ENCODE assay signal across 8 mouse cellular contexts in genomic region chr8:49829345-49829744, GRCm38 (mm10).
DNase-seq lines count a peak whose midpoint lies in the region; ATAC-seq and TF ChIP-seq lines count a peak whose summit lies in the region.

No protein-coding gene starts in this region.

- H3K4me2 ChIP-seq in kidney, embryonic 16.5 days (replicated peaks; ENCODE audit: low read depth, low read length), result no peak overlapping the region
- no peak overlapping the region for H3K4me2 ChIP-seq in hindbrain, embryonic 14.5 days (replicated peaks)

- no peaks in the 10 kb centered on the region for H3K27me3 ChIP-seq in kidney, embryonic 16.5 days (ENCODE audit: insufficient read depth, low read length)
- H3K27me3 ChIP-seq in hindbrain, embryonic 14.5 days (ENCODE audit: control insufficient read depth, insufficient read depth, low read length), result no peaks in the 10 kb centered on the region

- no peak for TF ChIP-seq POLR2A in cortical plate, adult 2 months (IDR thresholded peaks at IDR 0.05; ENCODE audit: extremely low read depth, insufficient read depth, low read length)

- no peak overlapping the region for H3K27ac ChIP-seq in kidney, embryonic 16.5 days (ENCODE audit: low read length)
- H3K27ac ChIP-seq in cortical plate, adult 2 months (ENCODE audit: insufficient read depth, low read length), result no peak overlapping the region
- H3K27ac ChIP-seq in hindbrain, embryonic 14.5 days, result no peak overlapping the region

- 8% methylated on average over 2 of the region's 2 CpGs for WGBS in kidney, embryonic 16.5 days
- 22% methylated on average over 2 of the region's 2 CpGs for WGBS in hindbrain, embryonic 14.5 days

- no peak for ATAC-seq in kidney, embryonic 16.5 days (ENCODE audit: low FRiP score, low TSS enrichment)
- ATAC-seq in hindbrain, embryonic 14.5 days (ENCODE audit: low FRiP score), result no peak

- intact Hi-C loops in left cerebral cortex, postnatal 25 days (cut with DNase I), result loop anchor here (2.0 to 10.0 kb wide), 2 partner anchors 1609 to 1805 kb away; no protein-coding TSS in a partner anchor

- no peak overlapping the region for H3K9ac ChIP-seq in kidney, embryonic 16.5 days (replicated peaks; ENCODE audit: low read length)
- H3K9ac ChIP-seq in hindbrain, embryonic 14.5 days, result no peak overlapping the region

- no peaks in the 10 kb centered on the region for H3K4me1 ChIP-seq in kidney, embryonic 16.5 days (ENCODE audit: insufficient read depth, low read length)
- no peaks in the 10 kb centered on the region for H3K4me1 ChIP-seq in cortical plate, adult 2 months (ENCODE audit: control insufficient read depth, insufficient read depth, low read length)
- H3K4me1 ChIP-seq in hindbrain, embryonic 14.5 days (replicated peaks; ENCODE audit: control insufficient read depth, insufficient read depth, low read length), result 0 out of 2 replicates have a peak, but pooled peaks cover 4% of the 10 kb centered on the region

- no peaks in the 10 kb centered on the region for H3K9me3 ChIP-seq in kidney, embryonic 16.5 days (ENCODE audit: low read length)
- no peaks in the 10 kb centered on the region for H3K9me3 ChIP-seq in hindbrain, embryonic 14.5 days (ENCODE audit: control insufficient read depth, low read length)

- TF ChIP-seq CTCF in cortical plate, adult 2 months (IDR thresholded peaks at IDR 0.05; ENCODE audit: extremely low read depth, insufficient read depth, low read length), result peak; percentile 64

- no peaks in the 10 kb centered on the region for H3K36me3 ChIP-seq in kidney, embryonic 16.5 days (ENCODE audit: insufficient read depth, low read length)
- no peaks in the 10 kb centered on the region for H3K36me3 ChIP-seq in hindbrain, embryonic 14.5 days (replicated peaks; ENCODE audit: control insufficient read depth, insufficient read depth)

- peak; percentile 16 for DNase-seq in kidney, adult 18-20 months
- DNase-seq in R1 (ENCODE audit: low read depth, low spot score), result peak; percentile 23
- peak; percentile 92 for DNase-seq in hindbrain, embryonic 14.5 days (ENCODE audit: low spot score)
- peak; percentile 73 to 81 for DNase-seq in left cerebral cortex, postnatal 25 days (ENCODE audit: low spot score in 2 of 2)
- peak; percentile 59 for DNase-seq in right cerebral cortex, postnatal 25 days
- DNase-seq in natural killer cell, adult 2 months (ENCODE audit: low spot score in 2 of 2), result no peak

- no peak overlapping the region for H3K4me3 ChIP-seq in kidney, embryonic 16.5 days (ENCODE audit: low read length)
- H3K4me3 ChIP-seq in cortical plate, adult 2 months (ENCODE audit: insufficient read depth, low read length), result no peak overlapping the region
- no peak overlapping the region for H3K4me3 ChIP-seq in hindbrain, embryonic 14.5 days (replicated peaks; ENCODE audit: low read length)

Comparison
In these comparisons a context has a peak if more than half of its experiments do, and no peak if none do; other contexts are left out.
1. DNase-seq: peak in kidney, adult 18-20 months (single experiment), R1 (single experiment), hindbrain, embryonic 14.5 days (single experiment), left cerebral cortex, postnatal 25 days (2 of 2) and right cerebral cortex, postnatal 25 days (single experiment); none in natural killer cell, adult 2 months (0 of 2).